Mouse (Mus musculus): Measurements from ENCODE around the gene Zfand4.
"Not testable (repeated sequence)": the region's sequence is repeated elsewhere in the genome, so short reads cannot be mapped to it uniquely, and the experiment has no call there.

Zfand4 gene

GRCm38 (mm10) chr6:116264018-116264651 is at the start of gene Zfand4:
Gene Zfand4 (plus strand): TSS chr6:116264222.
- CTCF ChIA-PET: no interaction called here

- CTCF ChIA-PET: no interaction called here
Measured at GRCm38 (mm10) chr6:116227767-116228166, 36.3 kb upstream of the Zfand4 start.

- CTCF ChIA-PET: no interaction called here
Measured at GRCm38 (mm10) chr6:116228785-116229525, 35.1 kb upstream of the Zfand4 start.

- CTCF ChIA-PET: not testable (repeated sequence)
Measured at GRCm38 (mm10) chr6:116234821-116235220, 29.2 kb upstream of the Zfand4 start.

- CTCF ChIA-PET: no interaction called here
Measured at GRCm38 (mm10) chr6:116235336-116235735, 28.7 kb upstream of the Zfand4 start.

GRCm38 (mm10) chr6:116238083-116238482 is 25.9 kb upstream of the Zfand4 start:
- CTCF ChIA-PET: no interaction called here

GRCm38 (mm10) chr6:116240371-116240770 is 23.7 kb upstream of the Zfand4 start:
- CTCF ChIA-PET: no interaction called here

GRCm38 (mm10) chr6:116259649-116260048 is 4.4 kb upstream of the Zfand4 start:
- CTCF ChIA-PET: no interaction called here

- CTCF ChIA-PET: no interaction called here
Measured at GRCm38 (mm10) chr6:116260481-116260880, 3.5 kb upstream of the Zfand4 start.

GRCm38 (mm10) chr6:116262824-116263223 is 1.2 kb upstream of the Zfand4 start:
- CTCF ChIA-PET: no interaction called here

GRCm38 (mm10) chr6:116264836-116265235 is 814 bp downstream of the Zfand4 start:
- CTCF ChIA-PET: no interaction called here

- CTCF ChIA-PET: no interaction called here
Measured at GRCm38 (mm10) chr6:116265603-116266002, 1.6 kb downstream of the Zfand4 start.

- CTCF ChIA-PET: no interaction called here
Measured at GRCm38 (mm10) chr6:116266273-116267109, 2.5 kb downstream of the Zfand4 start.

- CTCF ChIA-PET: no interaction called here
Measured at GRCm38 (mm10) chr6:116267110-116267423, 3.0 kb downstream of the Zfand4 start.

- CTCF ChIA-PET: no interaction called here
Measured at GRCm38 (mm10) chr6:116275695-116276094, 11.7 kb downstream of the Zfand4 start.

- CTCF ChIA-PET: no interaction called here
Measured at GRCm38 (mm10) chr6:116278679-116279317, 14.8 kb downstream of the Zfand4 start.

- CTCF ChIA-PET: interaction anchor here (0.7 kb wide), 1 partner anchor 9 kb away, joined by 3 read pairs; no protein-coding TSS in a partner anchor
Measured at GRCm38 (mm10) chr6:116281014-116281413, 17.0 kb downstream of the Zfand4 start.

GRCm38 (mm10) chr6:116282546-116282945 is 18.5 kb downstream of the Zfand4 start:
- CTCF ChIA-PET: no interaction called here

GRCm38 (mm10) chr6:116283280-116283679 is 19.3 kb downstream of the Zfand4 start:
- CTCF ChIA-PET: no interaction called here

GRCm38 (mm10) chr6:116286321-116286720 is 22.3 kb downstream of the Zfand4 start:
- CTCF ChIA-PET: no interaction called here

- CTCF ChIA-PET: no interaction called here
Measured at GRCm38 (mm10) chr6:116286870-116287575, 23.0 kb downstream of the Zfand4 start.

- CTCF ChIA-PET: no interaction called here
Measured at GRCm38 (mm10) chr6:116311411-116311810, 47.4 kb downstream of the Zfand4 start.
